Mouse (Mus musculus): ENCODE data around the gene Hivep3. TPM values are rescaled to one million over a fixed set of nuclear protein-coding genes. Genes with fewer than 3 reads are reported as not detected.

Gene Hivep3
- polyA plus RNA-seq, 1 experiment from 2014 or later = 21.0 TPM

DNA sequence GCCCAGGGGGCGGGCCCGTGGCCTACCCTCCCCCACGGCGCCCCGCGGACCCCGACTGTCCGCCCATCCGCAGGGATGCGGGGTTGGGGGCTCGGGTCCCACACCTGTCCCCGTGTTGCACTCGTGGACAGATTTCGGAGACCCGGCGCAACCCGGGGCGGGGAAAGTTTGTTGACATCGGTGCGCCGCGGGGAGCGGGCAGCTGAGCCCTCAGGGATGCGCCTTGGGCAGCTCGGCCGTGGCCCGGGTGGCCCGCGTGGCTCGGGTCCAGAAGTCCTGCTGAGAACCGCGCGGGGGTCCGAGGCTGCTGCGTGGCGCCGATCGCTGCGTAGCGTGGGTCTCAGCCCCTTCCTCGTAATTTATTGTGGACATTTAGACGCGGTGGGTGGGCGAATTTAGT is 358 bp downstream of the Hivep3 start:
- peaks cover 8% of the 10 kb centered on the region; the same call in 1 of the 2 replicates for H3K27me3 ChIP-seq (replicated peaks)
- H3K27ac ChIP-seq (replicated peaks) = peak overlapping the region; percentile 70
- no peaks in the 10 kb centered on the region for H3K9me3 ChIP-seq (replicated peaks)
- H3K36me3 ChIP-seq = no peaks in the 10 kb centered on the region
- peak overlapping the region; percentile 89 for H3K4me2 ChIP-seq
- ATAC-seq (ENCODE audit: low FRiP score) = peak; percentile 62
- peak overlapping the region; percentile 70 for H3K9ac ChIP-seq (replicated peaks)
- H3K4me1 ChIP-seq = peaks cover 12% of the 10 kb centered on the region
- under 1% methylated on average over 43 of the region's 44 CpGs for whole genome bisulfite sequencing
- H3K4me3 ChIP-seq (replicated peaks) = peak overlapping the region; percentile 62

GRCm38 (mm10) chr4:119734352-119734751 is 768 bp downstream of the Hivep3 start:
- peaks cover 8% of the 10 kb centered on the region; the same call in 1 of the 2 replicates for H3K27me3 ChIP-seq (replicated peaks)
- no peaks in the 10 kb centered on the region for H3K36me3 ChIP-seq
- no peak for ATAC-seq (ENCODE audit: low FRiP score)
- no peaks in the 10 kb centered on the region for H3K9me3 ChIP-seq (replicated peaks)
- peak overlapping the region; percentile 70 for H3K9ac ChIP-seq (replicated peaks)
- H3K4me1 ChIP-seq = peaks cover 12% of the 10 kb centered on the region
- H3K4me3 ChIP-seq (replicated peaks) = peak overlapping the region; percentile 62
- peak overlapping the region; percentile 89 for H3K4me2 ChIP-seq
- H3K27ac ChIP-seq (replicated peaks) = no peak overlapping the region
- WGBS = 18% methylated on average over 4 of the region's 4 CpGs

- H3K27ac ChIP-seq (replicated peaks) = no peak overlapping the region
Observed at GRCm38 (mm10) chr4:119738641-119739040, 5.1 kb downstream of the Hivep3 start.

GRCm38 (mm10) chr4:119739301-119740062 is 5.9 kb downstream of the Hivep3 start:
- no peak for ATAC-seq (ENCODE audit: low FRiP score)
- WGBS = 65% methylated on average over 9 of the region's 9 CpGs
- H3K4me1 ChIP-seq = peaks cover 4% of the 10 kb centered on the region

More at GRCm38 (mm10) chr4:119738641-119739040, 5.1 kb downstream of the Hivep3 start:
- Histone ChIP-seq H3K9me3 (replicated peaks) (no peaks in the 10 kb centered on the region), H3K4me1 (peaks cover 7% of the 10 kb centered on the region), H3K9ac (replicated peaks) (no peak overlapping the region), H3K4me2 (no peak overlapping the region), H3K27me3 (replicated peaks) (peaks cover 8% of the 10 kb centered on the region; the same call in 1 of the 2 replicates), H3K4me3 (replicated peaks) (no peak overlapping the region), H3K36me3 (no peaks in the 10 kb centered on the region)
- 58% methylated on average over 4 of the region's 4 CpGs for WGBS
- no peak for ATAC-seq (ENCODE audit: low FRiP score)

GRCm38 (mm10) chr4:119748341-119748740 is 14.8 kb downstream of the Hivep3 start:
- no peaks in the 10 kb centered on the region for H3K27me3 ChIP-seq (replicated peaks)
- H3K4me1 ChIP-seq = no peaks in the 10 kb centered on the region
- H3K27ac ChIP-seq (replicated peaks) = no peak overlapping the region
- WGBS = 93% methylated on average over 2 of the region's 2 CpGs
- H3K4me2 ChIP-seq = no peak overlapping the region
- ATAC-seq (ENCODE audit: low FRiP score) = no peak
- no peak overlapping the region for H3K9ac ChIP-seq (replicated peaks)
- H3K9me3 ChIP-seq (replicated peaks) = no peaks in the 10 kb centered on the region
- no peaks in the 10 kb centered on the region for H3K36me3 ChIP-seq
- H3K4me3 ChIP-seq (replicated peaks) = no peak overlapping the region

More at GRCm38 (mm10) chr4:119739301-119740062, 5.9 kb downstream of the Hivep3 start:
- no peak overlapping the region for H3K4me3 ChIP-seq (replicated peaks)
- no peaks in the 10 kb centered on the region for H3K9me3 ChIP-seq (replicated peaks)
- no peak overlapping the region for H3K27ac ChIP-seq (replicated peaks)
- H3K9ac ChIP-seq (replicated peaks) = no peak overlapping the region
- no peak overlapping the region for H3K4me2 ChIP-seq
- peaks cover 8% of the 10 kb centered on the region; the same call in 1 of the 2 replicates for H3K27me3 ChIP-seq (replicated peaks)
- H3K36me3 ChIP-seq = no peaks in the 10 kb centered on the region

DNA sequence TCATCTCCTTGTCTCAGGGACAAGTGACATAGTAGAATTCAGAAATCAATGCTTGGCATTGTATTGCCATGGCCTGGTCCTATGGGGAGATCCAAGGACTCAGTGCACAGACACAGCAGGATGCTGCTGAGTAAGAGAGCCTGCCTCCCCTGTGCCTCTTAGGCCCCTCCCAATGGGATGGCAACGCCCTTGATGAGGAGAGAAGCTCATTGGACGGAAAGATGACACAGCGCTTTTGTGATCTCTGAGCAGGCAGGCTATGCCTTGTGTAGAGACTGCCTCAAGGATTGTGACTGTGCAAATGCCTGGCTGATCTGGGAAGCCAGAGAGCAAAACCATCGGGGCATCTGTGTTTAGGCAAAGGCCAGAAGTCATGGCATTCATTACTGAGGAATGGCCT is 16.6 kb downstream of the Hivep3 start:
- WGBS = 46% methylated on average over 4 of the region's 4 CpGs
- no peak for ATAC-seq (ENCODE audit: low FRiP score)
- Histone ChIP-seq H3K27me3 (replicated peaks) (no peaks in the 10 kb centered on the region), H3K9me3 (replicated peaks) (0 out of 2 replicates have a peak, but pooled peaks cover 4% of the 10 kb centered on the region), H3K4me3 (replicated peaks) (no peak overlapping the region), H3K9ac (replicated peaks) (no peak overlapping the region), H3K36me3 (no peaks in the 10 kb centered on the region), H3K4me2 (no peak overlapping the region), H3K4me1 (no peaks in the 10 kb centered on the region), H3K27ac (replicated peaks) (no peak overlapping the region)

DNA sequence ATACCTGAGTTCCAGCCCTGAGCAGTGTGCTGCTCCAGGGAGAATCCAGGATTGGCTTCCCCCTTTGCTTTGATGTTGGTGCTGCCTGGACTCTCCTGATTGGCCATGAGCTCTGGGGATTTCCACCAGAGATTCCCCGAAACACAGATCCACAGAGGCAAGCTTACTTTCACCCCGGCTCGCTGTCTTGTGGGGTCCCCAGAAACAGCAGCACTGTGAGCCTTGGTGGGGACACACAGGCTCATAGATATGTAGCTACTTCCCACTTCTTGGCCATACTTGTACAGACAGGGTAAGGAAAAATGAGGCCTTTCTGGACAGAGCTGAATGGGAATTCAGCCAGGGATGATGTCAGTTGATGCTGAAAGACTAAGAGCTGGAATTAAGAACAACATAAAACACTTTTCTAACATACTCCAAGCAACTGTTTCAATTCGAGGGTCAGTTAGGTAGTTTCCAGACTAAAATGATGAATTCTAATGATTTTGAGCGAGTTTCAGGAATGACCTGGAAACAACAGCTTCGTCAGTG is 17.2 kb downstream of the Hivep3 start:
- no peak overlapping the region for H3K27ac ChIP-seq (replicated peaks)

DNA sequence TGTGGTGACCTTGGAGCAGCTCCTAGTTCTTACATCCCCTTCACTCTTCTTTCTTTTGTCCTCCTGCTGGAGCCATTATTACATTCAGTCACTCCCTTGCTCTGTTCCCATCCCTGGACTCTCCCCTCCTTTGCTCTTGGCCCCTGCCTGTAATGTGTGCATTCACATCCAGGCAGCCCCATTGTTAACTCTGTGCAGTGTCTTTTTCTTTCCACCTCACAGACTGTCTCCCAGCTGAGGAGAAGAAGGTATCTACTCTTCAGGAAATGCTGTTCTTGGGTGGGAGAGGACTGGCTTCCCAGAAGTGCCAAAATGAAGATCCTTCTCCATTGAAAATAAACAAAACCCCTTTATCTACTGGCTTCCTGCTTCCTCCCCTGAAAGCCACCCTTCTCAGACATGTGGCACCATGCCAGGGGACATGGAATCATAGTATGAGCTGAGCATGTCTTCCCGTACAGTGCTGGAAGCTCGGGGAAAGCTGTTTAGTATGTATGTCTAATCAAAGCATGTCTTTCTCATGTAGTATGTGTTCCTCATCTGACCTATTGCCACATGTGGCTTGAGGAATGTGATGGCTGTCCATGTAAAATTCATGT is 17.9 kb downstream of the Hivep3 start:
- ATAC-seq (ENCODE audit: low FRiP score) = no peak
- Histone ChIP-seq H3K9ac (replicated peaks) (no peak overlapping the region), H3K4me2 (no peak overlapping the region), H3K9me3 (replicated peaks) (0 out of 2 replicates have a peak, but pooled peaks cover 4% of the 10 kb centered on the region), H3K27me3 (replicated peaks) (no peaks in the 10 kb centered on the region), H3K27ac (replicated peaks) (no peak overlapping the region), H3K36me3 (no peaks in the 10 kb centered on the region), H3K4me1 (no peaks in the 10 kb centered on the region), H3K4me3 (replicated peaks) (no peak overlapping the region)
- 59% methylated on average over 2 of the region's 2 CpGs for WGBS

More for the DNA sequence above, 17.2 kb downstream of the Hivep3 start:
- 92% methylated on average over 6 of the region's 6 CpGs for WGBS
- Histone ChIP-seq H3K4me2 (no peak overlapping the region), H3K27me3 (replicated peaks) (no peaks in the 10 kb centered on the region), H3K9me3 (replicated peaks) (0 out of 2 replicates have a peak, but pooled peaks cover 4% of the 10 kb centered on the region), H3K4me3 (replicated peaks) (no peak overlapping the region), H3K4me1 (no peaks in the 10 kb centered on the region), H3K9ac (replicated peaks) (no peak overlapping the region), H3K36me3 (no peaks in the 10 kb centered on the region)
- no peak for ATAC-seq (ENCODE audit: low FRiP score)

DNA sequence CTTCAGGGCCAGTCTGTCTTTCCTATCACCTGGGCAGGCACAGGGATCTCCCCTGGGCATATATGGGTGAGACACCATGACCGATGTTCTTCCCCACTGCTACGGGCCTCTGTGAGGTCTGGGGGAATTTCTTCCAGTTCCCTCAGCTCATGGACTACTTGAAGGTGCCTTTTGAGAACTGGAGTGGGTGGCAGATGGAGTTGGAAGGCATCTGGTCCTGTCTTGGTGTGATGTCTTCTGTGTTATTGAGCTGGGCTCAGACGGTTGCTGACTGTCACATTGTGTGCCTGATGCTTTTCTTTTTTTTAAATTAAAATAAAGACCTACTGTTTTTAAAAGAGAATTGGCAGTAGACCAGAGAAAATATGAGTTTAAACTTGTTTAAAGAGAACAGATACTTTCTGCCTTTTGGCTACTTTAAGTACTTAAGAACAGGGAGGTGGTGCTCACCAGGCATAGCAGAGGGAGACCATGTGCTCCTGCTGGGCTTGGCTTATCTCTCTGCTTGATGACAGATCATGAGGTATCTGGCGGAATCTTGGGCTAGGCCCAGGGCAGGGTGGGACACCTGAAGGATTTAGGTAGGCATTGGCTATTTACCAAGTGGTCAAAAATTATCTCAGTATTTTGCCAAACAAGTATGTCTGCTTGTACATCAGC is 26.1 kb downstream of the Hivep3 start:
- no peaks in the 10 kb centered on the region for H3K9me3 ChIP-seq (replicated peaks)
- H3K4me3 ChIP-seq (replicated peaks) = no peak overlapping the region
- H3K9ac ChIP-seq (replicated peaks) = no peak overlapping the region
- no peak for ATAC-seq (ENCODE audit: low FRiP score)
- H3K27me3 ChIP-seq (replicated peaks) = no peaks in the 10 kb centered on the region
- WGBS = 93% methylated on average over 4 of the region's 4 CpGs
- no peak overlapping the region for H3K27ac ChIP-seq (replicated peaks)
- H3K36me3 ChIP-seq = no peaks in the 10 kb centered on the region
- H3K4me1 ChIP-seq = no peaks in the 10 kb centered on the region
- H3K4me2 ChIP-seq = no peak overlapping the region

- 87% methylated on average over 7 of the region's 7 CpGs for WGBS
- H3K27me3 ChIP-seq (replicated peaks) = no peaks in the 10 kb centered on the region
- no peak overlapping the region for H3K27ac ChIP-seq (replicated peaks)
- no peak for ATAC-seq (ENCODE audit: low FRiP score)
- no peaks in the 10 kb centered on the region for H3K9me3 ChIP-seq (replicated peaks)
- H3K36me3 ChIP-seq = no peaks in the 10 kb centered on the region
- H3K9ac ChIP-seq (replicated peaks) = no peak overlapping the region
- H3K4me2 ChIP-seq = no peak overlapping the region
- no peak overlapping the region for H3K4me3 ChIP-seq (replicated peaks)
- H3K4me1 ChIP-seq = no peaks in the 10 kb centered on the region
Observed at GRCm38 (mm10) chr4:119760820-119761219, 27.2 kb downstream of the Hivep3 start.

DNA sequence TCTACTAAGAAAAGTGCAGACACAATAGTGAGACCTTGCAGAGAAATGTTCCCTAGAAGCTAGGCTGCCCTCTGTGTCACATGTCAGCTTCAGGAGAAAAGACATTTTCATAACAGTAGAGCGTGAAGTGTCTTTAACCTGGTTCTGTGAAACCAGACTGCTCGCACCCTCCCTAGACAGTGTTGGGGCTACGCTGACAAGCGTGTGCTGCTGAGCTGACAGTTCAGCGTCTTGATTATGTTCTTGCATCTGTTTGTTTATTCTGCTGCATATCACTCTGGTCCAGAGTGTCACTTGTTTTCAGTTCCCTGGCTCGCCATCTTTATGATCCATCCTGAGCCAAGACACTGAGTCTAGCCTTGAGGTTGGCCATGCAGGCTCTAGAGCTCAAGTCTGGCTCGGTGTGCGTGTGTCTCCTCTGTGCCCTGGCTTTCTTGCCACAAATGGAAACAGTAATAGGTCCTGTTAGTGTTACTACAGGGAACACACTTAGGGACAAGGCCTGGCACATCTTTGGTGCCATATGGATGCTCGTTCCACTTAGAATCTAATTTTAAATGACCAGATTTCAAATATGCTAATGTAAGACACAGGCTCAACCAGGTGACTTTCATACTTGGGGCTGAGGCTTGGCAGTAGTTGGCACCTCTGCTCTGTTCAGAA is 28.0 kb downstream of the Hivep3 start:
- whole genome bisulfite sequencing = 83% methylated on average over 9 of the region's 9 CpGs
- H3K27ac ChIP-seq (replicated peaks) = no peak overlapping the region
- no peaks in the 10 kb centered on the region for H3K27me3 ChIP-seq (replicated peaks)
- no peak overlapping the region for H3K4me3 ChIP-seq (replicated peaks)
- H3K4me1 ChIP-seq = no peaks in the 10 kb centered on the region
- H3K4me2 ChIP-seq = no peak overlapping the region
- no peak overlapping the region for H3K9ac ChIP-seq (replicated peaks)
- no peak for ATAC-seq (ENCODE audit: low FRiP score)
- no peaks in the 10 kb centered on the region for H3K9me3 ChIP-seq (replicated peaks)
- no peaks in the 10 kb centered on the region for H3K36me3 ChIP-seq
